Mouse (Mus musculus): ENCODE data around the gene Psmd11. TPM values are rescaled to one million over a fixed set of nuclear protein-coding genes. Genes with fewer than 3 reads are reported as not detected.

The Psmd11 gene
- total and polyA plus RNA-seq, 3 experiments: 51.3 to 107 (median 98.4) TPM

- H3K27ac ChIP-seq: no peak overlapping the region
- TF ChIP-seq POLR2A (IDR thresholded peaks at IDR 0.05; ENCODE audit: insufficient read depth, low read depth, low read length): no peak
- TF ChIP-seq CTCF (IDR thresholded peaks at IDR 0.05): no peak
- TF ChIP-seq EP300 (IDR thresholded peaks at IDR 0.05; ENCODE audit: insufficient read depth, low read depth, low read length): no peak
- no peaks in the 10 kb centered on the region for H3K36me3 ChIP-seq (ENCODE audit: control insufficient read depth, insufficient read depth, low read length)
- DNase-seq: no peak
- no peak overlapping the region for H3K4me3 ChIP-seq
- no peaks in the 10 kb centered on the region for H3K79me2 ChIP-seq (replicated peaks; ENCODE audit: control insufficient read depth, insufficient read depth, low read length)
- no peaks in the 10 kb centered on the region for H3K27me3 ChIP-seq (ENCODE audit: control insufficient read depth, insufficient read depth, low read length)
- no peaks in the 10 kb centered on the region for H3K4me1 ChIP-seq (ENCODE audit: control insufficient read depth, insufficient read depth, low read length)
- WGBS: 82% methylated on average over 12 of the region's 12 CpGs
- no peak overlapping the region for H3K9ac ChIP-seq (ENCODE audit: low read depth, low read length)
- intact Hi-C loops (cut with DNase I): no loop called here
These were observed 55.9 kb downstream of the Psmd11 start for GRCm38 (mm10) chr11:80484191-80484791.

GRCm38 (mm10) chr11:80485120-80485551, 56.7 kb downstream of the Psmd11 start:
- Histone ChIP-seq H3K4me1 (ENCODE audit: control insufficient read depth, insufficient read depth, low read length) (no peaks in the 10 kb centered on the region; the same call in 1 of the 2 replicates), H3K36me3 (ENCODE audit: control insufficient read depth, insufficient read depth, low read length) (no peaks in the 10 kb centered on the region), H3K27me3 (ENCODE audit: control insufficient read depth, insufficient read depth, low read length) (no peaks in the 10 kb centered on the region), H3K27ac (no peak overlapping the region), H3K4me3 (no peak overlapping the region), H3K9ac (ENCODE audit: low read depth, low read length) (no peak overlapping the region), H3K79me2 (replicated peaks; ENCODE audit: control insufficient read depth, insufficient read depth, low read length) (no peaks in the 10 kb centered on the region)
- intact Hi-C loops (cut with DNase I): no loop called here
- DNase-seq: no peak
- TF ChIP-seq CTCF (IDR thresholded peaks at IDR 0.05) (no peak), EP300 (IDR thresholded peaks at IDR 0.05; ENCODE audit: insufficient read depth, low read depth, low read length) (no peak), POLR2A (IDR thresholded peaks at IDR 0.05; ENCODE audit: insufficient read depth, low read depth, low read length) (no peak)
- WGBS: 91% methylated on average over 9 of the region's 9 CpGs

GRCm38 (mm10) chr11:80485622-80486206, 57.3 kb downstream of the Psmd11 start:
- no peak overlapping the region for H3K27ac ChIP-seq
- TF ChIP-seq POLR2A (IDR thresholded peaks at IDR 0.05; ENCODE audit: insufficient read depth, low read depth, low read length): no peak
- H3K4me1 ChIP-seq (ENCODE audit: control insufficient read depth, insufficient read depth, low read length): no peaks in the 10 kb centered on the region; the same call in 1 of the 2 replicates
- WGBS: 59% methylated on average over 10 of the region's 10 CpGs
- H3K9ac ChIP-seq (ENCODE audit: low read depth, low read length): no peak overlapping the region
- H3K79me2 ChIP-seq (replicated peaks; ENCODE audit: control insufficient read depth, insufficient read depth, low read length): no peaks in the 10 kb centered on the region
- H3K27me3 ChIP-seq (ENCODE audit: control insufficient read depth, insufficient read depth, low read length): no peaks in the 10 kb centered on the region
- no peaks in the 10 kb centered on the region for H3K36me3 ChIP-seq (ENCODE audit: control insufficient read depth, insufficient read depth, low read length)
- no peak overlapping the region for H3K4me3 ChIP-seq
- no peak for DNase-seq
- intact Hi-C loops (cut with DNase I): no loop called here

GRCm38 (mm10) chr11:80487904-80488587, 59.6 kb downstream of the Psmd11 start:
- Histone ChIP-seq H3K4me3 (no peak overlapping the region), H3K36me3 (ENCODE audit: control insufficient read depth, insufficient read depth, low read length) (no peaks in the 10 kb centered on the region), H3K27me3 (ENCODE audit: control insufficient read depth, insufficient read depth, low read length) (no peaks in the 10 kb centered on the region), H3K27ac (no peak overlapping the region), H3K4me1 (ENCODE audit: control insufficient read depth, insufficient read depth, low read length) (no peaks in the 10 kb centered on the region; the same call in 1 of the 2 replicates), H3K79me2 (replicated peaks; ENCODE audit: control insufficient read depth, insufficient read depth, low read length) (no peaks in the 10 kb centered on the region), H3K9ac (ENCODE audit: low read depth, low read length) (no peak overlapping the region)
- WGBS: 92% methylated on average over 15 of the region's 15 CpGs
- DNase-seq: no peak
- intact Hi-C loops (cut with DNase I): no loop called here
- TF ChIP-seq POLR2A (IDR thresholded peaks at IDR 0.05; ENCODE audit: insufficient read depth, low read depth, low read length) (no peak), CTCF (IDR thresholded peaks at IDR 0.05) (no peak), EP300 (IDR thresholded peaks at IDR 0.05; ENCODE audit: insufficient read depth, low read depth, low read length) (no peak)

GRCm38 (mm10) chr11:80489172-80489881, 60.9 kb downstream of the Psmd11 start:
- intact Hi-C loops (cut with DNase I): no loop called here
- Histone ChIP-seq H3K36me3 (ENCODE audit: control insufficient read depth, insufficient read depth, low read length) (no peaks in the 10 kb centered on the region), H3K9ac (ENCODE audit: low read depth, low read length) (no peak overlapping the region), H3K27me3 (ENCODE audit: control insufficient read depth, insufficient read depth, low read length) (no peaks in the 10 kb centered on the region), H3K79me2 (replicated peaks; ENCODE audit: control insufficient read depth, insufficient read depth, low read length) (no peaks in the 10 kb centered on the region), H3K27ac (no peak overlapping the region), H3K4me1 (ENCODE audit: control insufficient read depth, insufficient read depth, low read length) (no peaks in the 10 kb centered on the region; the same call in 1 of the 2 replicates), H3K4me3 (no peak overlapping the region)
- 52% methylated on average over 12 of the region's 12 CpGs for WGBS
- no peak for DNase-seq
- no peak for TF ChIP-seq CTCF (IDR thresholded peaks at IDR 0.05)
- no peak for TF ChIP-seq POLR2A (IDR thresholded peaks at IDR 0.05; ENCODE audit: insufficient read depth, low read depth, low read length)
- TF ChIP-seq EP300 (IDR thresholded peaks at IDR 0.05; ENCODE audit: insufficient read depth, low read depth, low read length): no peak
